Mouse (Mus musculus) c-Kit-positive CD71-positive TER-119-negative erythroid progenitor cells, embryonic 14.5 days (primary cell): ENCODE results near the gene Frrs1l.
A peak's percentile ranks its signal among the peaks of the same experiment; 100 is the strongest.

Source experiments
- DNase-seq: peaks from one replicate; pipeline ENCODE4 v3.0.0-alpha.2; 2013; ENCODE audit warnings: low read depth

The Frrs1l gene

DNA sequence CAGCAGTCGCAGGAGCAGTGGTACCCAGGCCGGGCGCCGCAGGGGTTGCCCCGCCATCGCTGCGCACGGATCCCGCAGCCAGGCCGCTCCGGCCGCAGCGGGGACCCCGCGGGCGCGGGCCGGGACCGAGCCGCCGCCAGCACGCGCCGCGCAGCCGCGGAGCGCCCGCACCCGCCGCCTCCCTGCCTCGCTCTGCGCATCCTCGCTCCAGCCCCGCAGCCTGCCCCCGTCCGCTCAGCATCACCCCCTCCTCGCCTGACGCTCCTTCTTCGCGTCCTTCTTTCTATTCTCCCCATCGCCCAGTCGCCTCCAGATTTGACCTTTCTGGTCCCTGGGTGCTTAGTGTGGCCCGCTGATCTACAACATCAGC lies at the start of gene Frrs1l:
Frrs1l (minus strand) TSS at position 177 of the 370 bp plus-strand sequence.
- no peak for DNase-seq

DNA sequence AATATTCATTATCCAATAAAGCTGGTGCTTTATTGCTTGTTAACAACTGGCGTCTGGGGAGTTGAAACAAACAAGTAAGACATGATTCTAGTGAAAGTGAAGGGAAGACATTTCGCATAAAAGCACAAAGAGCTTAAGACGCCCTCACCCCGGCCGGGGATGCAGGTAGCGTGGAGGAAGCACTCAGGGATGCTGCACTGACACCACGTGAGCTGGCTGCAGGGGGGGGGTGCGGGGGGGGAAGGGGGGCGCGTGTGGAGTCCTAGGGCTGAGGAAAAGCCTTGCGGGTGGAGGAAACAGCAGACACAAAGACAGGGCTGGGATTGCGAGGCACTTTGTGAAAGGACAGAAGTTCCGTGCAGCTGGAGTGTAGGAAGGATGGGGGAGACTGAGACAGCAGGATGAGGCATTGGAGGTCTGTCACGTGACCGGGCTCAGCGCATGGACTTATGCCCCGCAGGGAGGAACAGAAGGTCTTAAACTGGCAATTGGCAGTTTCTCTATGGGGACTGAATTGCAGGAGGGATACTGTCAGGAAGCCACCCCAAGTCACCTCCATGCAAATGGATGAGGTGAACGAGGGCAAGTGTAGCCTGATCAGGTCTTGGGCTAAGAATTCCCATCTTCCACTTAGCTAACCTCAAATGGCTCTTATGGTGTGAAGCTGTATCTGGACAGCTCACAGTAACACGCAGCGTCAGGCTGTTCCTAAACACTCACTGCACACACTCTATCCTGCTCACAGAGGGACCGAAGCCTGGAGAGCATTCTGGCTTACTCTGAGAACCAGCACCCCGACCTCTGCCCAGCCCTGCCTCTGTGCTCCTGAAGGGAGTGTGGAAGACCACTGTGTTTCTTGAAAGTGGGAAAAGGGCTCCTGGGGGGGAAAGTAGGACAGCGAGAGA lies 49.2 kb upstream of the Frrs1l start:
- DNase-seq: no peak

DNA sequence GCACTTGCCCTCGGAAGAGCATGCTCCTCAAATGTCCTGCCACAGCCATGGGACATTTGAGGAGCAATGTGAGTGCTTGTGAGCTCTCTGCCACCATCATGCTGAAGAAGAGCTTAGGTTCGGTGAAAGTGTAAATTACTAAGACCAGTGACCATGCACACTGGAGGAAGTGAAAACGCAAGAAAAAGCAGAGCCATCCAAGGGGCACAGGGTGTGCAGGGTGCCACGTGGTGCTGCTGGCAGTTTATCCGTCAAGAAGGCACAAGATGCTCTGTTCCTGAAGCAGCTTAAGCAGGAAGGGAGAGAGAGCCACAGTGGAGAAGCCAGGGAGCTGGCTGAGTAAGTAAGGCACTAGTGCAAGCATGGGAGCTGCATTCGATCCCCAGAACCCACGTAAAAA lies 47.4 kb upstream of the Frrs1l start:
- DNase-seq: no peak

DNA sequence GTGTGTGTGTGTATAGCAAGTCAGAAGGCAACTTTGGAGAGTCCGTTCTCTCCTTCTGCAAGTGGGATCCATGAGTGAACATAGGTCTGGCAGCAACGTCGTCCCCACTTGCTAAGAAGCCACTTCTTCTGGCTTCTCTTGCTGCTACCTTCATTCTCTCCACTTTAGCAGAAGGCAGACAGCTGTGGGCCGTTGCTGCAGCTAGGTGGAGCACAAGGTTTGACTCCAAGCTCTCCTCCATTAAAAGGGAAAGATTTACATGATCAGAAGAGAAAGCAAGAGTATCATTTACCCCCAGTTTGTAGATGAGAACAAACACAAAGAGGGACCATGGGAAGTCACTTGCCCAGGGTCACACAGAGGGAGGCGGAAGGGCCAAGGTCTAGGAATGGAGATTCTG lies 44.0 kb upstream of the Frrs1l start:
- DNase-seq: no peak

DNA sequence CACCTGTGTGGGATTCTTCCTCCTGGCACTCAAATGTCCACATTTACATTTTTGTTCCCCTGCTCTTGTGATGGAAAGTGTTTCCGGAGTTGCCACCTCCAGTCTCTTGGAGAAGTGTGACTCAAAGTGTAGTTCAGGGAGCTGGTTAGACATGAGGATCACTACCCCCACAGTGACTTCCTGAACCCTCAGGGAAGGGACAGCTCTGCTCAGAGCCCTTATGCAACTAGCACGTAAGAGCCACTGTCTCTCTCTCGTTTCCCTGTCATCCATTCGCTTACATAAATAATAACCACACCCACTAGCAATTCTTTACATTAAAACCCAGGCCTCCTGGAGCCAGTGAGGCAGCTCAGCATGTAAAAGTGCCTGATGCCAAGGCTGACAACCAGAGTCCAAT lies 41.2 kb upstream of the Frrs1l start:
- DNase-seq: no peak

DNA sequence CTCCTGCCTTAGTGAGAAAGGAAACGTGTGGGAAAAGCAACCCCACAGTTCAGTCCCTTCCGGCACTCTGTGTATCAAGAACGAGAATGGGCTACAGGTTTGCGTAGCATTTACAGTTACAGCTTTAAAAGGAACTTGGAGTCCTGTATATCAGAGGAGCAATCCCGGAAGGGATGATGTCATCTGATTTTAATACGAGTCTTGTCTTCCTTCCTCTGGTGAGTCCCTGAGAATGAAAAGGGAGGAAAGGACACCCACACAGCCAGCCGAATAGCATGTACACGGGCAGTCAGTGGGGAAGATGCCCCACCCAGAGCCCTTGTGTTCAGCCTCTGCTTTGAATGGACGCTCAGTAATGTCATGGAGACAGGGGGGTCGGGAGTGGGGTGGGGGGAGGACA lies 37.8 kb upstream of the Frrs1l start:
- no peak for DNase-seq

DNA sequence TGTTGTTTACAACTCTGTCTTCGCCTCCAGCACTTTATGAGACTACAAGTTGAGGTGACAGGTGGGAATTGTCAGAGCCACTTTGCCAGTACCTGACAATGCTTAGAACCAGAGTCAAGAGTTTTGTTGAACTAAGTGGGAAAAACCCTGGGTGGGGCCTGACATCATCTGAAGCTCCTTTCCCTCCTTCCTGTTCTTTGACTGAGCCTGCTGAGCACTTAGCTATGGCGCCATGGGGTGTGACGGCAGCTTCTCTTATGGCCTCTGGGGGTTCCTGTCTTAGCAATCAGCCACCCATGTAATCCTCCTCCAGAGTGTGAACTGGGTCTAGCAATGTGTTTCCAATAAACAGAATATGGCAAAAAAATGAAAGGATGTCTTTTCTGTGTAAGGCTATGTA lies 33.3 kb upstream of the Frrs1l start:
- no peak for DNase-seq

DNA sequence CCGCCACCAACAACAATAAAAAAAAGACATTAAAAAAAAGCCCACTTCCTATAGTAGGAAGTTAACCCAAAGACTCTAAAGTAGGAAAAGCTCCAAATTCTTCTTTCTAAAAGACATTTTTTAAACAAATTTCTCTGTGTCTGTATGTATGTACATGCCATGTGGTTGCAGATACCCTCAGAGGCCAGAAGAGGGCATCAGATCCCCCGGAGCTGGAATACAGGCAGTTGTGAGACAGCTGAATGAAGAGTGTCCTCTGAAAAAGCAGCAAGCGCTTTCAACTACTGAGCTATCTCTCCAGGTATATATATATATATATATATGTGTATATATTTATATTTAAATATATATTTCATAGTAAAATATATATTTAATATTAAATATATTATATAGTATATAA lies 31.1 kb upstream of the Frrs1l start:
- DNase-seq: no peak

DNA sequence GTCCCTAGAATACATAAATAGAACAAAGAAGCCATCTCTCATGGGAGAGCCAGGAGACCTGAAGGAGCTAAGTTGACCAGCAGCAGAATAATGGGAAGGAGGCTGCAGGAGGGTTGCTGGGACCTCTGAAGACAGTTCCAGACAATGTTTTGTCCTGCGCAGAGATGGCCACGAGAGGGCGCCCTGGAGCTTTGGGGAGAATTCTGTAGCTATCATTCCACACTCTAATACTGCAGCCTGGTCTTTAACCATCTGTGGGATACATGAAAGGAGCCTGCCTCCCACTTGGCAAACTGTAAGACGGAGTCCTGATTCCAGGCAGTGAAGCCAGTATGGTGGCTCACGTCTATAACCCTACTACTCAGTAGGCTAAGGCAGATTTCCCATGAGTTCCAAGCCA lies 27.0 kb upstream of the Frrs1l start:
- DNase-seq: peak; percentile 44

DNA sequence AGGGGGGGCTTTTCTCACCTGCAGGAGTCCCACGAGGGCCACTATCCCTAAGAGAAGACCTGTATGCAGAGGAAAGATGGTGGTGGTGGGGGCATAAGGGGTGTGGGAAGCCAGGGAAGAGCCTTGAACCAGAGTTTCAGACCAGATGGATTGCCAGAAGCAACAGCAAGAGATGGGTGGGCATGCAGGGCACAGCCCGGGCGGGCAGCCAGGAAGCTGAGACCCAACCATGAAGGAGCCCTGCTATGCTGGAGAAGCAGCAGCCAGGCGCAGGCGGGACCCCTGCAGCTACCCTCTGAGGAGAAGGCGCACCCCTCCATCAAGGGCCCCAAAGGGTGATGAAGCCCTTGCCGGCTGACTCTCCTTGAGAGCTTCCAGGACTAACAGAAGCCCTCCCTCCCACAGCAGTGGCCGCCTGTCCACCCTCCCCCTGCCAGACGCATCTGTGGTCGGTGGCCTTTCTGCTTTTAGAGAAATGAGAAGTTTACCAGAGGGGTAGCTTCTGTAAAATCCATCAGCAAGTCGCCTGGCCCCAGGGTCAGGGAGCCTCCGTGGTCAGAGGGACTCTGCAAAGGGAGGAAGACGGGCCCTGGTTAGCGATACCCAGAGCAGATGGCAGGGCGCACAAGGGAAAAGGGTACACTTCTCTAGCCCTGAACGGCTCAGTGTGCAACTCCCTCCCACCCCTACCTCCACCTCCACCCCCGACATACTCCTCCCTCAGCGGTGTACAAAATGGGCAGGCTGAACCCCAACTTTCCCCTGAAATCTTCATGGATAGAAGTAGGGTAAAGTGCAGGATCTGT lies 26.4 kb upstream of the Frrs1l start:
- no peak for DNase-seq

DNA sequence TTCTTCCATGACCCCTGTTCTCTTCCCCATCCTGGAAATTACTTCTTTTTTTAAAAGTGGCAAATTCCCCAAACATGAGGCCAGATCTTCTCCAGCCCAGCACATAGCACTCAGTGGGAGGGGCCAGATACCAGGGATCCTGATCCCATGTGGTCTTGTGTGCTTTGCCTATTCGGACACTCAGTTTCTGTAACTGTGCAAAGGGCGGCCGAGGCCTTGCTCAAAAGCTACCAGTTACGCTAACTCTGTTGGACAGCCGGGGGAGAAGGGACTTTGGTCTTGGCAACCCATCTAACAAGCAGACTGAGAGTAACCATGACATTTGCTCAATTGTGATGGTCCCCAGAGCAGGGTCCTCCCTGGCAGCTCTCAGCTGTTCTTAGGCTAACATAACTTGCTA lies 24.8 kb upstream of the Frrs1l start:
- no peak for DNase-seq

DNA sequence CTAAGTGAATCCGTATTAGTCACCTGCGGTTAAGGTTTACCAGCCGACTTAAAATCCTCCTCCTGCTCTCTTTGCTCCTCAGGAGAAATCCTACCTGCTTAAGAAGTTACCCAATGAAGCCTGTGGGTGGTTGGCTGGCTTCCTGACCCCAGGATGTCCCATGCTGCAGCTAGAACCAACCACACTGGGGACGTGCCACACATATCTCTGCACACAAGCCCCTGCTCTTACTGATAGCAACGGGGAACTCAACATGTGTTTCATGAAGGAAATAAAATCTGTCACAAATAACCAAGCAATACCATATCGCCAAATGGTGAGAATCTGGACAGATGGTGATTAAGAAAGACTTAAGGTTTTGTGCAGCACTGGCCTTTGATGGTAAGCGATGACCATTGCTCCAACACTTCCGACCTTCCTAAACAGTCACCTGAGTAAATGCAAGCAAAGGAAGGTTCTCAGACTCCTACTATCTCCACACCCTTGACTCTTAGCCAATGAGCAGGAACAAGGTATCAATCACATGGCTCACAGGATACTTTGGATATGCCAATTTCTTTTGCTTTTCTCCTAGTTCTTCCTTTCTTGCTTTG lies 21.4 kb upstream of the Frrs1l start:
- DNase-seq: no peak

DNA sequence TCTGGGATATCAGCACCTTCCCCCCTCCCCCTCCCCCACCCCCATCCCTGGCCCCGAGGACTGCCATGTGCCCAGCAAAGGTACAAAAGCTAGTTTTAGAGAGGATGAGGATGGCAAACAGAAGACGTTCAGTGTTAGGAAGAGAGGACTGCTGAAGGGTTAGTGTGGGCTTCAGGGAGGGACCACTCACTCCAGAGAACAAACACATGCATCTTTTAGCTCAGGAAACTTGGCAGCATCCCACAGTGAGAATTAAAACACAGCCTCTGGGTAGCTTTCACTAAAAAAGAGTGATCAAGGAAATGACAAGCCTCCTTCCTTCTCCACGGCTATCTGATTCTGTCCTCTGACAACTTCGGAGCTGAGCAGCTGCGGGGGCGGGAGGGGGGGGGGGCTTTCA lies 20.7 kb upstream of the Frrs1l start:
- DNase-seq: no peak

DNA sequence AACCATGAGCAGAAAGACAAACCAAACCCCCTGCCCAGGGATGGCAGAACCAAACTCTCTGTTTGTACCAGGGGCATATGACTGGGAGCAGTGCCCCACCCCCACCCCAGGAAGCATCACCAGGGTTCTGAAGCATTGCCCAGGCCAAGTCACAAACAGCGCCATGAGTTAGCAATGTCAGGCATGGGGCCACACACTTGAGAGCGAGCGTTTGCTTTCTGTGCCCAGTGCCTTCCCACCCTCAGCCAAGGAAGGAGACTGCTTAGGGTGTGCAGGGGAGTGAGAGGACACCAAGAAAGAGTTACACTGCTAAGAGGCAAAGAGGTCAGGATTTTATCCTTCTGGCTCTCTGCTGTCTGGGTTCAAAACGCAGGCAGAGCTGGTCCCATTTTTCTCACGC lies 20.2 kb upstream of the Frrs1l start:
- DNase-seq: no peak

DNA sequence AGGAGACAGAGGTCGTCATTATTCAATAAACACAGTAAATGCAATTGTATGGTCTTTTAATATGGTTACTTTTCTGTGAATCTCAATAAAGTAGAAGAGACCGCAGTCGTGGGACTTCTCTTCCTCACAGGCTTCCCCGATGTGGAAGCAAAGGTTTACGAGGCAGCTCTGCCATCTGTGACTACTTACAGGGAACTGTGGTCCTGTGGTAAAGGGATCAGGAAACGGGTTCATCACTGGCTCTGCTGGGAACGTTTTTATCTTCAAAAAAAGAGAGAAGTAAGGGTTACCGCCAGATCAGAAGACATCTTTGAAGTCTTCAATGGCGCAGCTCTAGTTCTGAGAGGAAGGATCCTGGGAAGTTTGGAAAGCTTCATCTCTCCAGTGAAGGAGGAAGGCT lies 17.5 kb upstream of the Frrs1l start:
- DNase-seq: no peak

DNA sequence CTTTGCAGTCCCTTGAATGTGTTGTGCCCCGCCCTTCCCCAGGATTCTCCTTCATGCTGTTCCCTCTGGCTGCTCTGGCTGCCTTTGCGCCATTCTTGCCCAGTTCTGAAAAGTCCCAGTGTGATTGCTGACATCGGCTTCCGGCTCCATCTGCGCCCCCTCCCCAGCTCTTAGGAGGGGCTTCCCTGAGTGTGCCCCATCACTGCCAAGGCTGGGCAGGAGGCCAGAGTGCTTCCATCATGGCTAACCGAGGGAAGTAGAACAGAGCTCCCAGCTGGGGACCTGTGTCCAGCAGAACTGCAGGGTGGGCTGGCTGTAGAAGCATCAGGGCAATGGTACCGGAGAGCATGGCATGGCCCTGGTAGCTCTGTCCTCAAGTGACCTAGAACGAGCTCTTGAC lies 14.8 kb upstream of the Frrs1l start:
- DNase-seq: no peak

DNA sequence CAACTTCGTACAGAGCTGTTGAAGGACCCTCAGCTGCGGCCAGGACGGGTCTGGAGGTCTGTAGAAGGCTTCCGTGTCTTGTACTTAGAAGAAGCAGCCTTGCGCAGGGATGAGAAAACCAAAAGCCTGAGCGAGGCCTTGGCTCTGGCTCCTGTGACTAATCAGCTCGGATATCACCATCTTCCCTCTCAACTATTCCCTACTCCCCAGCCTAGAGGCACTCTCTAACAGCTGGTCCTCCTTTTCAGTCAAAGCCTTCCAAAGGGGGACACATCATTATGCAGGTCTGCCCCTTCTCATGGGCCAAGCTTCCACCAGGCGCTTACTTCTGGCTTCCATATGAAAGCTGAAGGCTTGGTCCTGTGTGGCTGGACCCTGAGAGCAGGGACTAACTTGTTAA lies 13.7 kb upstream of the Frrs1l start:
- DNase-seq: no peak

DNA sequence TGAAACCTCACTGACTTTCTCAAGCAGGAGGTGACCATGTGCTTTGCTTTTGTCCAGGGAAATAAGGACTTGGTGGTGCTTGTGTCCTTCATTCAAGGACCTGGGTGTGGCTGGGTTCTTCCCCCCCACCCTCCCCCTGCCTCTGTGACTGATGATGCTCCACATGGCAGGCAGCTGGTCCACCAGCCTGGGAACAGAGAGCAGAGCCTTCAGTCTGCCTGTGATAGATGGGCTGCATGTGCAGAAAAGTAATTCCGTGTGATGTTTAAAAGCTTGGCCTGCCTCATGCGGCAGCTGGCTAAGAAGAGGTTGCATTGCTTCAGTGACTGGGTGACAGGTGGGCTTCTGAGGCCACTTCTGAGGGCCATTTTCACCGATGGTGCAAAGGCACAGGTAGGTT lies 12.6 kb upstream of the Frrs1l start:
- no peak for DNase-seq

DNA sequence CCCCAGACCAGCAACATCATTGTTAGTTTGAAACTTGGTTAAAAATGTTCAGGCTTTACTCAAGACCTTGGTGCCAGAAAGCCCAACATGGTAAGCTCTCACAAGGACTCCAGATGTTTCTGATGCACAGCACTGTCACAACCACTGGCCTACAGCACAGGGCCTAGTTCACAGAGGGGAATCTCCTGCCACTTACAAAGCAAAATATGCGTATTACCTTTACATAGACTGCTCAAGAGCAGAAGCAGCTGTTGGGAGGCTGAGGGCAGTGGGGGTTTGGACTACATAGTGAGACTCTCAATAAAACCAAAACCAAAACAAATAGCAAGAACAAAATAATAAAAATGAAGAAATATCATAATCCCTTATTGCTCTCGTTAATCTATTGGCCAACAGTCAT lies 11.2 kb upstream of the Frrs1l start:
- no peak for DNase-seq

DNA sequence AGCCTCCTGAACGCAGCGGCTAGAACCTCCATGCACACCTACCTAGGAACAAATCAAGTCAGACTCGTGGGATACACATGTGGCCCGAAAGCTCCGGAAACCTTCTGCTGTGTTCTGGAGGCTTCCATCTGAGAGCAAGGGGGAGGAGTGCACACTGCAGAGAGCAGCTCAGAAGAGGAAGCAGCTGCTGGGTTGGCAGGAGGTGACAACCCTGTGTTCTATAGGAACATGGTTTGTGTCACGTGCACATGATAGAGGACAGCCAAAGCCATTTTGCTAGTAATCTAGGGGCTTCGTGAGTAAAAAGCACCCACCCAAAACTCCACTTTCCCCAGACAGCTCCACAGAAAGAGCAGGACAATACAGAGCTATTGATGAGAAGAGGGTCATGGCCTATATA lies 3.1 kb upstream of the Frrs1l start:
- DNase-seq: no peak

DNA sequence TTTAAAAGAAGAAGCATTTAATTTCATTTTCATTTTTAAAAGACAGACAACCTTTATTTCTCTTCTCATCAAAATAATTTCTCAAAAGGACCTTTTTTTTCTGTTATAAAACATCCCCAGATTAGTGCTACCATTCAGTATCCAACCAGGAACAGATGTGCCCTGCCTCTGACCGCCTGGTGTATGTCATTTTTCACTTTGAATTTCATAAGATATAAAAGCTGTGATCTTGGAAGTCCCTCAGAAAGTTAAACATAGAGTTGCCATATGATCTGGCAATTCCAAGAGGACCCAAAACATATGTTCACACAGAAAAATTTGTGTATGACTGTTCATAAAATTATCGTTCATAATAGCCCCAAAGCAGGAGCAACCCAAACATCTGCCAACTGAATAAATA lies 1.8 kb upstream of the Frrs1l start:
- DNase-seq: no peak

DNA sequence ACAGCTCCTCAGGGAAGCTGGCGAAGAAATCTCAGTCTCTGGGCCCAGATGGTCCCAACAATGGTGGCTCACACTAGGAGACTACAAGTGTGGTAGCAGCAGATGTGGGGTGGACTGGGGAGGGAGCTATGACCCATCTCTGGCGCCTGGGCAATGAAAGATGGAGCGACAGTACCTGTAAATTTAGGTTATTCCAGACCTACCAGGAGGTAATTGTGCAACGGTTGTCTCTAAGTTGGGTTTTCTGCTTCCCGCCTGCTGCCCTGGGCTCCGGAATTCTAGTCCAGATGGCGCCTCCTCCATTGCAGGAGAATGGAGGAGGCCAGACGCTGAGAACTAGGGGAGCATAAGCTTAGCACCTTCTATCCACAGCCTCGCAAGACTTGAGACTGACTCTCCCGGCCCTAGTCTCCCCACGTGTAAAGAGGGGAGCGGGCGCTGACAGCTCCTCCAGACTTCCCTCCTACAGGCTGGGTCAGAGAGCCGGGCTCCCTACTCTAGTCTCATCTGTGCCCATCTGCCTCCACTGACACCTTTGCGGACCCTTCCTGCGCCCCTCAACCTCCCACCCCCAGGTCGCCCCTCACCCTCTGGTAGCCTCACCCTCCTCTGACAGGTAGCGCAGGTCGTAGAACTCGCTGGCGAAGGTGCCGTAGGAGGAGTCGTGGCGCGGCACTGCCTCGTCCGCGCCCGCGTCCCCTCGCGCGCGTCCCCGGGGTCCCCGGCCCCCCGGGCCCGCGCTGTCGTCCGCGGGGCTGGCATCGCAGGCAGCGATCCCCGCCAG lies 568 bp downstream of the Frrs1l start:
- no peak for DNase-seq
